In the genomic region with DNA sequence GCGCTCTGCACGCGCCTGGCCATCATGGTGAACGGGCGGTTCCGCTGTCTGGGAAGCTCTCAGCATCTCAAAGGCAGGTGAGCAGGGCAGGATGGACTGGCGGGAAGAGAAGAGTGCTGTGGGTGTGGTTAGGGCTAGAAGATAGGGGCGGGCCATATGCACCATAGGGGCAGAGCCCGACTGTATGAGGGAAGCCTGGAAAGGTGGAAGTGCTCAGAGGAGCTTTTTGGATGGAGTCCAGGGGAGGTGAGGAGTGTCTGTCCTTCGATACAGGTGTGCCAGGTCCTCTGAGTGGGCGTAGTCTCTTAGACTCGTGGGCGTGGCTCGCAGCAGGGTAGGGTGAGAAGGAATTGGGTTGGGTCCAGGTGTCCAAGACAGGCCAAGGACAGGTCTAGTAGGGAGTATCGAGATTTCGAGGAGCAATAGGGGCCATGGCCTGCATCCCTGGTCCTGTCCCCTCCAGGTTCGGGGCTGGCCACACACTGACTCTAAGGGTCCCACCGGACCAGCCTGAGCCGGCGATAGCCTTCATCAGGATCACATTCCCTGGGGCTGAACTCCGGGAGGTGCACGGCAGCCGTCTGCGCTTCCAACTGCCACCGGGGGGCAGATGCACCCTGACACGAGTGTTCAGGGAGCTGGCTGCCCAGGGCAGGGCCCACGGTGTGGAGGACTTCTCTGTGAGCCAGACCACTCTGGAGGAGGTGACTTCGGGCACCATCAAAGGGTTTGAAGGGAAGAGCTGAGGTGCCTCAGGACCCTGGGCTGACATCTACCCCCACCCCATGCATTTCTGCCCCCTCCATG, we compare ENCODE assay signal across 9 mouse cellular contexts. TPM values are rescaled to one million over a fixed set of nuclear protein-coding genes. Genes with fewer than 3 reads are reported as not detected.
DNase-seq lines count a peak whose midpoint lies in the region; ATAC-seq and TF ChIP-seq lines count a peak whose summit lies in the region.
"Had no signal": no experiment of that assay in that cellular context is flagged by ENCODE, and none has a peak within 500 bp of the region (broad histone marks: within the 10 kb centered on the region; RNA-seq: fewer than 3 reads in every experiment).

No protein-coding gene starts in this region.

- no peak overlapping the region for H3K4me2 ChIP-seq in liver, embryonic 14.5 days (ENCODE audit: low read depth)
- H3K4me2 ChIP-seq: neural tube, embryonic 15.5 days had no signal

- peak; percentile 61 for TF ChIP-seq CTCF in liver, embryonic 14.5 days (IDR thresholded peaks at IDR 0.05; ENCODE audit: low read depth)

- H3K9ac ChIP-seq in liver, embryonic 14.5 days (replicated peaks), result no peak overlapping the region
- H3K9ac ChIP-seq: neural tube, embryonic 15.5 days had no signal

- no peak overlapping the region for H3K4me3 ChIP-seq in liver, embryonic 14.5 days (ENCODE audit: insufficient read depth in 1 of 2, low read depth in 2 of 2, low read length in 2 of 2)
- H3K4me3 ChIP-seq: neural tube, embryonic 15.5 days had no signal

- TF ChIP-seq EP300 in liver, embryonic 14.5 days (IDR thresholded peaks at IDR 0.05; ENCODE audit: low read depth), result no peak

- no peak overlapping the region for H3K27ac ChIP-seq in liver, embryonic 14.5 days
- H3K27ac ChIP-seq: neural tube, embryonic 15.5 days had no signal

- 69% methylated on average over 28 of the region's 28 CpGs for WGBS in liver, embryonic 14.5 days (ENCODE audit: insufficient replicate concordance)

- ATAC-seq in liver, embryonic 14.5 days (ENCODE audit: insufficient read depth), result no peak

- H3K36me3 ChIP-seq in liver, embryonic 14.5 days (replicated peaks; ENCODE audit: control insufficient read depth, insufficient read depth, low read depth), result peaks cover 41% of the 10 kb centered on the region

- H3K4me1 ChIP-seq in liver, embryonic 14.5 days (replicated peaks; ENCODE audit: control insufficient read depth in 2 of 2, insufficient read depth in 2 of 2, low read length in 1 of 2), result peaks cover 18 to 19% of the 10 kb centered on the region in 2 experiments
- H3K4me1 ChIP-seq: neural tube, embryonic 15.5 days had no signal

- DNase-seq in spleen, adult 18-20 months, result peak; percentile 49 to 58
- no peak for DNase-seq in spleen, postnatal 14 days (ENCODE audit: low spot score in 2 of 2)
- peak; percentile 56 for DNase-seq in ZHBTc4 (ENCODE audit: low read depth, low spot score)
- no peak for DNase-seq in liver, embryonic 14.5 days (ENCODE audit: low read depth in 3 of 3, low spot score in 3 of 3)
- DNase-seq in thymus, postnatal 25 days, result peak; percentile 57
- DNase-seq in kidney, adult 9 months, result no peak
- no peak for DNase-seq in right cerebral cortex, postnatal 14 days
- DNase-seq: left cerebral cortex, postnatal 4 days had no signal

- H3K27me3 ChIP-seq in liver, embryonic 14.5 days (ENCODE audit: control insufficient read depth, insufficient read depth, low read length), result no peaks in the 10 kb centered on the region

- H3K9me3 ChIP-seq in liver, embryonic 14.5 days (ENCODE audit: control insufficient read depth, low read length), result peaks cover 15% of the 10 kb centered on the region

RNA-seq across cellular contexts. Expression of a gene that starts 1.8 kb away (rescaled TPM):
- 17.5 and 20.9 TPM in 2 replicates for polyA plus RNA-seq in liver, embryonic 14.5 days (2012; rRNA removed)
- 7.9 and 9.3 TPM in 2 replicates for polyA plus RNA-seq in liver, embryonic 14.5 days (2014; fragmentation: Nextera tagmentation; extraction: Ambion mirVana)

RNA-seq across cellular contexts. Expression of a gene that starts 18.4 kb away (rescaled TPM):
- 11.2 and 12.7 TPM in 2 replicates for polyA plus RNA-seq in liver, embryonic 14.5 days (2012; rRNA removed)
- 4.9 and 6.0 TPM in 2 replicates for polyA plus RNA-seq in liver, embryonic 14.5 days (2014; fragmentation: Nextera tagmentation; extraction: Ambion mirVana)

RNA-seq across cellular contexts. Expression of a gene that starts 24.9 kb away (rescaled TPM):
- polyA plus RNA-seq in liver, embryonic 14.5 days (2012; rRNA removed), result 77.0 and 121 TPM in 2 replicates
- 88.0 and 90.2 TPM in 2 replicates for polyA plus RNA-seq in liver, embryonic 14.5 days (2014; fragmentation: Nextera tagmentation; extraction: Ambion mirVana)

RNA-seq across cellular contexts. Expression of a gene that starts 26.3 kb away (rescaled TPM):
- polyA plus RNA-seq in liver, embryonic 14.5 days (2012; rRNA removed), result 14.3 and 15.8 TPM in 2 replicates
- 33.8 and 39.7 TPM in 2 replicates for polyA plus RNA-seq in liver, embryonic 14.5 days (2014; fragmentation: Nextera tagmentation; extraction: Ambion mirVana)

RNA-seq across cellular contexts. Expression of a gene that starts 30.6 kb away (rescaled TPM):
- 59.7 and 79.7 TPM in 2 replicates for polyA plus RNA-seq in liver, embryonic 14.5 days (2012; rRNA removed)
- polyA plus RNA-seq in liver, embryonic 14.5 days (2014; fragmentation: Nextera tagmentation; extraction: Ambion mirVana), result 5.9 and 8.6 TPM in 2 replicates

Comparison
In these comparisons a context has a peak if more than half of its experiments do, and no peak if none do; other contexts are left out.
1. DNase-seq: peak in spleen, adult 18-20 months (2 of 2), ZHBTc4 (single experiment) and thymus, postnatal 25 days (single experiment); none in spleen, postnatal 14 days (0 of 2), liver, embryonic 14.5 days (0 of 3), kidney, adult 9 months (single experiment) and right cerebral cortex, postnatal 14 days (single experiment).